Mouse (Mus musculus) spleen, adult 12 weeks (tissue): Measurements from ENCODE around the gene Arpc1a.

Experiments used
- DNase-seq: peaks from one replicate; pipeline ENCODE4 v3.0.0; 2022; ENCODE audit warnings: low spot score

Arpc1a gene

DNA sequence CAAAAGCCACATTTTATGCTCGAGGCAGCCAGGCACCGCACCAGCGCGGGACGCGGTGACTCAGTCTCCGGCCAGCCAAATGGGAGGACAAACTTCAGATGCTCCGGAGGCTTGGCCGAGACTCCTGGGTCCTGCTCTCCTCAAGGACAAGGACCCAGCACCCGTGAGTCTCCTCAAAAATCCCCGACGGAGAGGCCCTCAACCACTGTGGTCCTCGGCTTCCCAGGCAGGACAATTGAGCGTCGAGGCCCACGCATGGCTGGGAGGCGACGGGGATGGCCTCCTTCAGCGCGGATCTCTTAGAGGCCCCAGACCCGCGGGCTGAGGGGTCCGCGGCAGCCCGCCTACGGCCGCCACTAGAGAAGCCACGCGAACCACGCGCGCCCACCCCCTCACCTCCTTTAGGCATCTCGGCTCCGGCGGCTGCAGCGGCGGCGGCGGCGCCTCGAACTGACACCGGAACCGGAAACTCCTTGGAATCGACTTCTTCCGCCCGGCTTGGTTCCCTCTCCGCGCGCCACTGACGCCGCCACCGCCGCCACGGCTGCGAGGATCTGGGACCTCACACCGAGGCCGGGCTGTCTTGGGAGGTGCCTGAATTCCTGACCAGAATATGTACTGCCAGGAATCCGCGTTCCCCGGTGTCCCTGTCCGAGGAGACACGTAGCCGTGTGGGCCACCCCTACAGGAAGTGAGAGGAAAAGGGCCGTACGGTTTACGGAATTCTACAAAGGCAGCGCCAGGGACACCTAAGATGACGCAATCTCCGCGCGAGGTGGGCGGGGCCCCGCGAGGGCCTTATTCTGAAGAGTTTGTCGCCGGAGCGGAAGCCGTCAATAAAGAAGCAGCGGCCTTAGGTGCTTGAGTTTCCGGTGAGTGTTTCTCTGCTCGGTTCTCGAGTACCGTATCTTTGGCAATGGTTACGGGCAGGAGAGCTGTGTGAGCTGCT is 56.2 kb downstream of the Arpc1a start, which contains the start of the genes Pdap1 and Bud31:
TSS of gene Pdap1 (minus strand) at position 668 of the 949 bp plus-strand sequence.
TSS of gene Bud31 (plus strand) at position 792 of the 949 bp plus-strand sequence.
- DNase-seq, result peak; percentile 93

DNA sequence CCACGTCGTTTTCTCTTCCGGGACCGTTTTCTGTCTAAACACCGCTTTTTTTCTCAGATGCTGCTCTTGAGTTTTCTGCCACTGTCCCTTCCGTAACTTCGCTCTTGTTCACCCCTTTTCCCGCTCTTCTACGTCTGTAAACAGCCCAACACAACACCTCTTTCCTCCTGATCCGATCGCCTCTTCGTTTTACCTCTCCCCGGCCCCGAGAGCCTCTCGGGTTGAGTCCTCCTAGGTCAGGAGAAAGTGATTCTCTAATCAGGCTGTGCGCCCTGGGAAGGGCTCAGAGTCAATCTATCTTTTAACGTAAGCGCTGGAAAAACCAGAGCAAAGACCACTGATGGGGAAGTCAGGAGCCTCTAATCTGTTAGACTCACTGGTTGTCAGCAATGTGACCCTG is 57.0 kb downstream of the Arpc1a start:
- peak; percentile 32 for DNase-seq

DNA sequence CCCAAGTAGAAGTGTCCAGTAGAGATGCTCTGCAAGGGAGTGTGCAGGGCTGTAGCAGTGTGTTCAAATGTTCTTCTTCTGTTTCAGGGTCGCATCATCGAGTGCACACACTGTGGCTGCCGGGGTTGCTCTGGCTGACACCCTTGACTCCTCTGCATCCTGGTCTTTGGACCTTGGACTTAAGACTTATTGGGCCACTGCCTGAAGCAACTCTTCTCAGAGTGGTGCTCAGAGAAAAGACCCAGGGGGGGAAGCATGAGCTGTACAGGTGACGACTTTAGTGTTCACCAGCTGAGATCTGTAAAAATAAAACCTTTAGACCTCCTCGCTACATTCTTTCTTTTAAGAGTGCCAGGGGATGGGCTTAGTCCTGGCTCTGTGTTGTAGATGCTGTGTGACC is 64.1 kb downstream of the Arpc1a start:
- no peak for DNase-seq

DNA sequence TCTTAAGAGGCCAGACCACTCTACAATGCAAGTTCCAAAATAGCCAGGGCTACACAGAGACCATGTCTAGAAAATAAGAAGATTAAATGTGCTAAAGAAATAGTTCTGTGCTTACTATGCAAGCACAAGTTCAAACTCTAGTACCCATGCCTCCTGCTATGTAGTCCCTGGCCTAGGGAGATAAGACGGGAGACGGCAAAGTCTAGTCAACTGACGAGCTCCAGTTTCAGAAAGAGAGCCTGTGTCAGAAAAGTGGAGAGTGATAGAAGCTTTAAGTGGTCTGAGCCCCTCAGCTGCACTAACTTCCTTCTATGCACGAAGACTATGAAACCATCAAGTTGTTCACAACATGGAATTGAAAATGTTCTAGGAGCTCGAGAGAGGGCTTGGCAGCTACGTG is 65.7 kb downstream of the Arpc1a start:
- DNase-seq, result no peak

DNA sequence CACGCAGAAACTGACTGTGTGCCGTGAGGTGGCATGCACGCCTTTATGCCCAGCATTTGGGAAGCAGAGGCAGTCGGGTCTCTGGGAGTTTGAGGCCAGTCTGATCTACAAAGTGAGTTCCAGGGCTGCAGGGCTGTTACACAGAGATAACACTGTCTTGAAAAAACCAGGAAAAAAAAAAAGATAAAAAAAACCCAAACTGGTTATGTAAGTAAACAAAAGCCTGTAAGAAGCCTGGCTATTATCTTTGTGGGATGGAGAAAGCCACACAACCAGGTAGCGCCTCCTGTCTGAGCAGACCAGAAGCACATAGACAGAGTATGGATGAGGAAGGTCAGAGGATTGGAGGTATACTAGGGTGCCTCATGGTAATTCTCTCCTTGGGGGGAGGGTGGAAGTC is 69.1 kb downstream of the Arpc1a start:
- DNase-seq, result no peak
